Mouse (Mus musculus): ENCODE measurements around the gene Shmt2.

- TF ChIP-seq POLR2A (IDR thresholded peaks at IDR 0.05; ENCODE audit: low read depth, low read length) (no peak), CTCF (IDR thresholded peaks at IDR 0.05; ENCODE audit: borderline replicate concordance, insufficient read depth, low read length) (peak; percentile 78)
Observed at GRCm38 (mm10) chr10:127555703-127556102, 33.5 kb upstream of the Shmt2 start.

All from embryonic fibroblast, embryonic 13.5 days (primary cell).